Mouse (Mus musculus): ENCODE measurements around the gene Inip. TPM values are rescaled to one million over a fixed set of nuclear protein-coding genes. Genes with fewer than 3 reads are reported as not detected.

The Inip gene
- total RNA-seq (2021): 1 to 10 TPM; 4.9 to 7.1 TPM
- long read RNA-seq, experiment 1, partial matches to known transcripts: 0 of 2 reads
- long read RNA-seq, experiment 1, other reads (novel, unspliced or antisense): 1 of 2 reads
- long read RNA-seq, experiment 2, transcript Inip-202 (4 exons, 1,438 nt): major isoform, 6 of 9 reads
- long read RNA-seq, experiment 2, partial matches to known transcripts: 0 of 9 reads
- long read RNA-seq, experiment 2, other reads (novel, unspliced or antisense): 1 of 9 reads

DNA sequence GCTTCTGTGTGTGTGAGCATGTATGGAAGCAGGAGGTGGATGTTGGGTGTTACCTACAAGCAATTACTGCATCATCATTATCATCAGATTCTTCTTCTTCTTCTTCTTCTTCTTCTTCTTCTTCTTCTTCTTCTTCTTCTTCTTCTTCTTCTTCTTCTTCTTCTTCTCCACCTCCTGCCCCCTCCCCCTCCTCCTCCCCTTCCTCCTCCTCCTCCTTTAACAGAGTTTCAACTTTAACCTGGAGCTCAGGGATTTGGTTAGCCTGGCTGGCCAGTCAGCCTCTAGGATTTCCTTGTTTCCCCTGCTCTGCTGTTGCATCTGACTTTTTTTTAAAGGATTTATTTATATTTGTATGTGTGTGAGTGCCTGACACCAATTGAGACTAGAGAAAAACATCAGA is at the start of gene Inip:
Inip (minus strand) TSS at position 101 of the 400 bp plus-strand sequence.
- DNase-seq: no peak

- DNase-seq: peak; percentile 83
These were observed 48.8 kb upstream of the Inip start for GRCm38 (mm10) chr4:59850181-59850580.

GRCm38 (mm10) chr4:59847447-59847846 is 46.1 kb upstream of the Inip start:
- no peak for DNase-seq

DNA sequence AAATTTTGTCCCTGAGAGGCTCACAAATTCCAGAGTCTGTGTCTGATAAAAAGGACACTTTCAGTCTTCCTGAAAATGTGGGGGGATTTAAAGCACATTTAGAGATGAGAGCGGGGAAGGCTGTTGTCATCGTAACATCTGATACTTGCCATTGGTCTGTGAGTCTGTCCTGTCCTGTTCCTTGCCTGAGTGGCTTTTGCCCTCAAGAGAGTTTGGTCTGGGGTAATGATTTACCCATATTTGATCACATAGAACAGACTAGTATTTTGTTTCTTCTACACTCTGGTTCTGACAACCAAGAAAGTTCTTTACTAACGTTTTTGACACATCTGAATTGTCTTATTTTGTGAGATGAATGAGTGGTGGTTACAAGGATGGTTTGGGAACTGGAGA is 43.9 kb upstream of the Inip start:
- no peak for DNase-seq

- DNase-seq: no peak
These were observed 43.3 kb upstream of the Inip start for GRCm38 (mm10) chr4:59844460-59845244.

- DNase-seq: no peak
These were observed 36.3 kb upstream of the Inip start for GRCm38 (mm10) chr4:59837659-59838058.

DNA sequence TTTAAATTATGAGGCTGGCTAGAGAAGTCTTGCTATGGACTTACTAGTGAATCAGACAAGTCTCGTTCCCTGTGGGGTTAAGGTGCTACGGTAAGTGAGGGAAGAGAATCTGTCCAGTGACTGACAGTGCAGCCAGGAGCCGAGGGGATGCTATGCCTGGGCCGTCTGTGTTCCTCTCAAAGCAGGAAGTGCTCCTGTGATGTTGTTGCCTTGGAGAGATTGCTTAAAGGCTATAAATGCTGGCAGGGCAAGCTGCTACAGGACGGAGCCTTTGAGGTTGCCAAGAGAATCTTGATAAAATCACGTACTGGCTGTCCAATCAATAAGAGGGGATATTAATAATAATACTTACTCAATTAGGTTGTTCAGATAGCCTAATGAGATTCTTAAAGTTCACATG is 31.4 kb upstream of the Inip start:
- DNase-seq: no peak

- DNase-seq: no peak
These were observed 29.6 kb upstream of the Inip start for GRCm38 (mm10) chr4:59831038-59831437.

DNA sequence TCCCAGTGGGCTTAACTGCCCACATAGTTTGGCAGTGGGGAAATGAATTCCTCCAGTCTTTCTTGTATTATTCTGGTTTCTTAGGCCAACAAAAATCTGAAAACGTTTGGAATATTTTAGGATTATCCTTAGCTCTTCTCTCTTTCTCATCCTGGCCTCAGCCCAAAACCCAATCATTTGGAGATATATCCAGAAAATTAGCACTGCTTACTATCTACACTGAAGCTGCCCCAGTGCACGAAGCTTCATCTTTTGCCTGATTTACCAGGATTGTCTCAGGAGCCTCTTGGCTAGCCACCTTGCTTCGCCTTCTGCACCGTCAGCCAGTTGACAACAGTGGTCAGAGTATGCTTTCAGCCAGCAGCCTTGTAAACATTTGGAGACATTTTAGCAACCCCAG is 27.7 kb upstream of the Inip start:
- no peak for DNase-seq

DNA sequence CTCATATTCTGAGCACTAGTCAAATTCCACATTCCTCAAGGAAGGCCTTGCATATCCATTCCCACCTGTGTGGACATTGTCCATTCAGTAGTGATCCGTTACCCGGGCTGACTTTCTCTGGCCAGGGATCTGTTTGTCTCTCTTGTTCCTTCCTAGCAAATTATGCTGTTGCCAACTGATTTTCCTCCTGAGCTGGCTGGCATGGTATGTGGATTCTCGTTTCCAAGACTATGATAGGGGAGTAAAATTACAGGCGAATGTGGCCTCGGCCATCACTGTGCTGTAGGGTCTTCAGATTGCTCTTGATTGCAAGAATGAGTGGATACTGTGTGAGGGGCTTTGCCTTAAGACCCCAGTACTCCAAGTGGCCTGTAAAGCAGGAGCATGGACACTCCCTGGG is 25.0 kb upstream of the Inip start:
- DNase-seq: no peak

DNA sequence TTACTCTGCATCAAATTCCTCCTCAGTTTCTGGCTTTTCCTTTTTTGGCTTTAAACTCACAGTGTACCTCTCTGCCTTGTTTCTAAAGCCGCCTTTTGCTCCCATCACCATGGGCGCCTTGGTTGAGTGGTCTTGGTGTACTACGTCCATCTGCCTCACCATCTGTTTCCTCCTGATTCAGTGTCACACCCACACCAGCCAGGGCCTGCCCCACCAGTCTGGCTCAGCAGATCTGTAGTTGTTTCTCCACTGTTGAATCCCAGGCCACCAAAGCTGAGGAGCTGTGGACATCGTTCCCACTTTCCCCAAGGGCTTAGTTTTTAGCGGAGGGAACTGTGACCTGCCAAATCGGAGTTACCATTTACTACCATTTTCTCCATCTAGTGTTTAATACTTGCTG is 24.2 kb upstream of the Inip start:
- no peak for DNase-seq

DNA sequence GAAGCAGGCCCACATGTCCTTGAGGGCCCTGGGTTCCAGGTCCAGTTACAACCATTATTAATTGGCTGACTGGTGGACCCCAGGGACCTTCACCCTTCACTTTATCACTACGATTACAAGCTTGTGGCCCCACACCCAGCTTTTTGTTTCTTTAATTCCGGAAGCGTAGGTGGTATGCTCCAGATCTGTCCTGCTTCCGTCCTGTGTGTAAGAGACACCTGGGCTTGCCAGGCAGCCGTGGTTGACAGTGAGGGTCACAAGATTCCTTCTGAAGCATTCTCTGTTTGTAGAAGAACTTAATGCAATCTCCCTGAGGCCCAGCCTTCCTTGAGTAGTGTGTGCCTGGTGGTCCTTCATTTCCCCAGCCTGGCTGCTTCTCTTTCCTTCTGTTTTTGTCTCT is 23.5 kb upstream of the Inip start:
- no peak for DNase-seq

DNA sequence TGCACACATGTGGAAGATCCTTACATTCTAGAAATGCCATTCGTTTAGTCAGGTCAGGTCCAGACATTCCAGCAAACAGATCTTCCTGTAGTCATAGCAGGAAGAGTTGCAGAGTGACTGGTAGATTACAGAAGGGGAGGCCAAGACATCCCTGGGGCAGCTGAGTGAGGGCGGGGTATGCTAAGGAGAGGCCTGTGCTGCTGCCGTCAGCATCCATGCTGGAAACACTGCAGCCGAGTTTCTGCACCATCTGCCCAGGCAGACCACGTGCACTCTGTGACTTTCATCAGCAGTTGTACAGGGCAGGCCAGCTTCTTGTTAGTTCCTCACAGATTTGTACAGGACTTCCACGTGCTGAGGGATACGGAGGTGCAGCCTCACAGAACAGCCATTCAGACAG is 22.1 kb upstream of the Inip start:
- peak; percentile 22 for DNase-seq

GRCm38 (mm10) chr4:59822119-59822518 is 20.7 kb upstream of the Inip start:
- DNase-seq: no peak

GRCm38 (mm10) chr4:59821516-59821915 is 20.1 kb upstream of the Inip start:
- no peak for DNase-seq

DNA sequence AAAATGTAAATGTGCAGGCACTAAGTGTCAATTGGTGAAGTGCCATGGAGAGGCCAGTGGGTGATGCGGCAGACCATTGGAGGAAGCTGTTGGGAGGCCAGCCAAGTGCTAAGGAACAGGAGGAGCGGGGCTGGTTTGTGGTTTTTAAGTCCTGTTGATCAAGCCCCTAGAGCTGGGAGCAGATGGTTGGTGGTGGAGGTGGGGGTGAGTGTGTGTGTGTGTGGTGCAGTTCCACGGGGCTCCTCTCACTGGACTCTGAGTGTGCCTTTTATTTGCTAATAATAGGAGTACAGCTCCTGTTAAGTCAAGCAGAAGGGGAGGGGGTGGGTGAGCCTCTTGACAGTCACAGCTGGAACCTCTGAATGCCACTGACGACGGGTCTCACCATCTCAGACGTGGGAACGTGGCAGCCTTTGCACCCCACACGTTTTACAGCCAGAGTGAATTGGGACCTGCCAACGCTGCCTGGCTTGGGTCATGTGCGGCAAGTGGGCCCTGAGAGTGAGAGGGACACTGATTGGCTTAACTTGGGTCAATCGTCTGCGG is 18.2 kb upstream of the Inip start:
- no peak for DNase-seq

- no peak for DNase-seq
These were observed 17.7 kb upstream of the Inip start for GRCm38 (mm10) chr4:59819054-59819472.

GRCm38 (mm10) chr4:59818498-59818897 is 17.1 kb upstream of the Inip start:
- DNase-seq: no peak

DNA sequence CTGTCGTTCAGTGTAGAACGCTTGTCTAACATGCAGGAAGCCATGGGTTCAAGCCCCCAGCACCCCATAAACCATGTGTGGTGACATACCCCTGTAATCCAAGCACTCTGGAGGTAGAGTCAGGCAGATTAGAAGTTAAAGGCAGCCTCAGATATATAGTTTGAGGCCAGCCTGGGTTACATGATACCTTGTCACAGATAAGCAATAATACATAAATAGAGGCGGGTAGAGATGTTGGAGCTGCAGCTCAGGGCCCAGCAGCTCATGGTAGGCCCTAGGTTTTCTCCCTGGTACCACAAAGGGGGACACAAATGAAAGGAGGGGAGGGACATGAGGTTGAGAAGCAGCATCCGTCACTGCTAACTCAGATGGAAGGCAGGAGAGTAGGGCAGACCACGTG is 16.4 kb upstream of the Inip start:
- no peak for DNase-seq

- DNase-seq: no peak
These were observed 15.1 kb upstream of the Inip start for GRCm38 (mm10) chr4:59816477-59816876.

DNA sequence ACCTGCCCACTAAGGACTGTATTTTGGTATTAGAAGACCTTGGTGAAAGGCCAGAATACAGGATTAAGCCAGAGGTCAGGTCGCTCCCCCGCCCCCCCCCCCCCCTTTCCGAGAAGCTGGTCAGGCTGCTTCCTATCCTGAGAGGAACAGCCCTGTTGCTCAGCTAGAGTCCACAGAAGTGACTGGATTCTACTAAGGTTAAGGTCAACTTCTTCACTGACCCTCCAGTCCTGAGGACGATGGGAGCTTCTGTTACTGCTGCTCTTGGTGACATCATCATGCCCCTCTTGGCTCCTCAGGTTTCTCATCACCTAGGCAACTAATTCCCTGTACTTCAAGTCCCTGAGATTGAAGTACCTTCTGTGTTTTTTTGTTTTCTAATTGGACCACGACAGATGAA is 14.6 kb upstream of the Inip start:
- DNase-seq: no peak

DNA sequence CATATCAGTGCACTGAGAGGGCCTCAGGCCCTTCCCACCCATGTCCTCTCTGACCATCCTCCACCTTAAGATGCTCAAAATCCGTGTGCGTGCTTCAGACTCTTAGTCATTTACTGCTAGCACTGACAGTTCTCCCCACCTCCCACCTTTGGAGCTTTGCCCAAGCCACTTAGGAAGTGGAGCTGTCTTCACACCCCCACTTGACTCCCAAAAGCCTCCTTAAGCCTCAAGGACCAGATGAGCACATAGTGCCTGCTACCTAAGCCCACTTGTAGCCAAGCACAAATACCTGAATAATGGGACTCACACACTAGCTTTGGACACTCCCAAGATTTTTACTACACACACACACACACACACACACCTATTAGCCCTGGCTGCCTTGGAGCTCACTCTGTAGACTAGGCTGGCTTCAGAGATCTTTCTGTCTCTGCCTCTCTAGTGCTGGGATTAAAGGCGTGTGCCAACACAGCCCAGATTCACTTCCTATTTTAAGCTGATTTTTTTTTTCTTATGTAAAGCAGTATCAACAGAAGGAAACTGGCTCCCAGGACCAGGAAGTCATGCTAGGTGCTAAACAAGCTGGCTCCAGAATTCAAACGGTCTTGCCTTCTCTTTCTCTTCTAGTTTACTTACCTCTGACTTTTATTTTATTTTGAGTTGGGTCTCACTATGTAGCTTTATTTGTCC is 13.9 kb upstream of the Inip start:
- DNase-seq: no peak

DNA sequence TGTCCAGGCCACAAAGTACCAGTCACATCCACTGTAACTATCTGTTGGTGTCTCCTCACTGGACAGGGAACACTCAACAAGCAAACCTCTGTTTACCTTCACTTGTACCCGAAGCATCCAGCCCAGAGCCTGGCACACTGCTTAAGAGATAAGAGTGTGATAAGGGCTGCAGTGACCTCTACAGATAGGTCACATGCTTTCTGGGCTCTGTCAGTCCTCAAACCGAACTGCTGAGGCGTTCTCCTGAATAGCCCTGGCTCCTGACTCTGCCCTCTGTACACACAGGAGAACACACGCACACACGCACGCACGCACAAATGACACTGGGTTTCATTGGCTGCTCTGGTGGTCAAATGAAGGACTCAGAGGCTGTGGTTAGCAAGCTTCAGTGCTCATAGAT is 12.7 kb upstream of the Inip start:
- no peak for DNase-seq

All from gastrocnemius, postnatal 10 days (tissue).